Mouse (Mus musculus) erythroblast, embryonic 14.5 days (primary cell): Measurements from ENCODE around the gene Akna.

ENCODE experiments used
- GATA1 ChIP-seq: IDR thresholded peaks from 2 replicates; pipeline ENCODE4 v1.6.1; 2012; ENCODE audit warnings: low read length, inconsistent platforms, mixed read lengths
- TAL1 ChIP-seq: IDR thresholded peaks from 3 replicates; pipeline ENCODE4 v1.6.1; 2012; ENCODE audit warnings: low read length, inconsistent platforms, mixed read lengths

- TF ChIP-seq TAL1 (no peak), GATA1 (no peak)
Measured at GRCm38 (mm10) chr4:63444362-63445066, 41.4 kb upstream of the Akna start.
